Mouse (Mus musculus) left cerebral cortex, postnatal 36 days (tissue): ENCODE measurements around the gene Zbtb49. TPM values are rescaled to one million over a fixed set of nuclear protein-coding genes. Genes with fewer than 3 reads are reported as not detected.

Source experiments
- DNase-seq, 2 experiments: peaks; one replicate each; pipeline ENCODE4 v3.0.0; 2021 to 2022; ENCODE audit warnings: low spot score in 2 of 2, mixed read lengths in 1 of 2
- intact Hi-C: fragments of 180-260 bp; cut with DNase I; formaldehyde crosslinking; loops from one replicate; pipeline ENCODE4 v1.15.1; 2025
- total RNA-seq, 2 experiments: library from RNA; stranded (reverse); gene quantifications; 2 replicates each; pipeline ENCODE4 v1.2.3; 2021

Zbtb49 gene
- total RNA-seq, 2 experiments from 2014 or later = 15.5 to 21.4 TPM

DNA sequence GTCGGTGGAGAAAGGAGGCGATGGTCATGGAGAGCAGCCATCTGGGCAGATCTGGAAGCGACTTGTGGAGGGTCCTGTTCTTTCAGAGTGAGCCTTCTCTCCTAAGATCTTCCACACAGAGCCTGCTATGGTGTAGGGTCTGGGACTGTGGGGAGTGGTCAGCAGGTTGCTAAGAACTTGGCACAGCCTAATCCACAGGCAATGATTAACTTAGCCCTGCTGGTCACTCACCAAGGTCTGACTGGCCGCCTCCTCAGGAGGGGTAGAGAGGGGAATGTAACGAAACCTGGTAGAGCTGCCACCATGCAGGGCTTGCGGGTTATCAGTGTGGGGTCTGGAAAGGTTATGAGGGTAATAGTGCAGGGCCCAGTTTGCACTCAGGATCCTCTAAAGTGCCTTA, 79.4 kb downstream of the Zbtb49 start:
- intact Hi-C loops = no loop called here
- no peak for DNase-seq

Other genes with a start within 250 kb of the Zbtb49 start
- gene Stx18, start 181.7 kb downstream of the Zbtb49 start, total RNA-seq = 10 to 100 TPM; 32.5 to 41.2 TPM
- gene Nsg1, start 60.5 kb downstream of the Zbtb49 start, total RNA-seq = 100 to 1,000 TPM; 460 to 493 TPM
- 10 to 100 TPM in 1 of 2 experiments, 1 to 10 TPM in 1; 9.6 to 11.4 TPM for gene Lyar, start within 50 bp of the Zbtb49 start, total RNA-seq
- gene Tmem128, start 39.7 kb upstream of the Zbtb49 start, total RNA-seq = 10 to 100 TPM; 31.6 to 35.4 TPM
- gene Otop1, start 55.5 kb upstream of the Zbtb49 start, total RNA-seq = not detected
- gene Drd5, start 98.9 kb upstream of the Zbtb49 start, total RNA-seq = 1 to 10 TPM; 2.2 to 2.6 TPM